Mouse (Mus musculus) midbrain, postnatal 0 days (tissue): ENCODE data around the gene Riox2. TPM values are rescaled to one million over a fixed set of nuclear protein-coding genes. Genes with fewer than 3 reads are reported as not detected.

Experiments used
- ATAC-seq: fragments of 200-750 bp; cut with Nextera tagmentation; 2 replicates; pipeline ENCODE4 v1.8.0; 2017; ENCODE audit warnings: moderate number of reproducible peaks, mild to moderate bottlenecking, moderate TSS enrichment, moderate library complexity; ENCODE audit not compliant: low FRiP score
- DNase-seq: peaks from one replicate; pipeline ENCODE4 v3.0.0-alpha.2; 2015; ENCODE audit warnings: low spot score
- H3K27ac ChIP-seq: fragments of 300-500 bp; sonication (generic); 2 replicates; pipeline ENCODE4 v1.5.1; 2014; ENCODE audit warnings: low read depth, mild to moderate bottlenecking, low read length, mixed read lengths
- H3K27me3 ChIP-seq: fragments of 300-500 bp; sonication (generic); 2 replicates; pipeline ENCODE4 v1.6.1; 2014; ENCODE audit warnings: low read length, control low read depth, mixed read lengths; ENCODE audit not compliant: insufficient read depth
- H3K36me3 ChIP-seq: fragments of 300-500 bp; sonication (generic); 2 replicates; pipeline ENCODE4 v1.6.1; 2014; ENCODE audit warnings: low read length, control low read depth, mixed read lengths; ENCODE audit not compliant: insufficient read depth
- H3K4me1 ChIP-seq: fragments of 300-500 bp; sonication (generic); 2 replicates; pipeline ENCODE4 v1.6.1; 2014; ENCODE audit warnings: mild to moderate bottlenecking, control low read depth, antibody characterized with exemption, low read length, mixed read lengths; ENCODE audit not compliant: insufficient read depth
- H3K4me2 ChIP-seq: fragments of 300-500 bp; sonication (generic); 2 replicates; pipeline ENCODE4 v1.6.1; 2014; ENCODE audit warnings: low read depth, mild to moderate bottlenecking, low read length, mixed read lengths; ENCODE audit not compliant: poor library complexity, severe bottlenecking
- H3K4me3 ChIP-seq: fragments of 300-500 bp; sonication (generic); 2 replicates; pipeline ENCODE4 v1.5.1; 2014; ENCODE audit warnings: low read depth, mild to moderate bottlenecking, low read length, moderate library complexity
- H3K9ac ChIP-seq: fragments of 300-500 bp; sonication (generic); replicated peaks from 2 replicates; pipeline ENCODE4 v1.6.1; 2014; ENCODE audit warnings: mild to moderate bottlenecking, low read length, moderate library complexity, mixed read lengths; ENCODE audit not compliant: poor library complexity, severe bottlenecking
- H3K9me3 ChIP-seq: fragments of 300-500 bp; sonication (generic); 2 replicates; pipeline ENCODE4 v1.6.1; 2016; ENCODE audit warnings: low read length, control low read depth
- CTCF ChIP-seq: IDR thresholded peaks from 2 replicates; pipeline ENCODE4 v1.5.1; 2016; ENCODE audit warnings: antibody characterized with exemption, mild to moderate bottlenecking
- WGBS: fragments of 180-500 bp; shearing (Covaris S2); extraction: QIAGEN DNeasy Blood & Tissue Kit; methylation state at CpG from one replicate; pipeline ENCODE4 v1.1.7; 2014; 5-methylcytosine and 5-hydroxymethylcytosine counted together
- polyA plus RNA-seq: library from polyadenylated mRNA; unstranded; fragments of >200 nt; fragmentation: Nextera tagmentation; extraction: Ambion mirVana; gene quantifications from 2 replicates; pipeline ENCODE4 v1.2.1, GENCODE M21; 2015
- total RNA-seq: library from RNA; depleted of rRNA; stranded (reverse); fragments of >200 nt; gene quantifications from 2 replicates; pipeline ENCODE4 v1.2.3, GENCODE M21; 2014; rRNA removed

Riox2 gene
- total RNA-seq (5.1 and 8.6 TPM in 2 replicates), polyA plus RNA-seq (11.1 and 11.2 TPM in 2 replicates)

- peak within 1 kb of the TSS; percentile 70 for H3K4me2 ChIP-seq
- H3K4me1 ChIP-seq: peaks cover 3% of the 10 kb centered on the region; the same call in 1 of the 2 replicates
- H3K9ac ChIP-seq: peak within 1 kb of the TSS; percentile 56
- ATAC-seq (peak; percentile 96), DNase-seq (peak; percentile 80)
- TF ChIP-seq CTCF: no peak
- H3K27me3 ChIP-seq: no peaks in the 10 kb centered on the region
- H3K4me3 ChIP-seq: peak within 1 kb of the TSS; percentile 76
- H3K9me3 ChIP-seq: no peaks in the 10 kb centered on the region
- H3K27ac ChIP-seq: no peak within 1 kb of the TSS
- no peaks in the 10 kb centered on the region for H3K36me3 ChIP-seq
- WGBS: 2% methylated on average over 52 of the region's 56 CpGs
Observed at GRCm38 (mm10) chr16:59471637-59472278, at the start of gene Riox2. Gene Riox2 (plus strand): TSS chr16:59471775.

- Histone ChIP-seq H3K4me2 (no peak overlapping the region), H3K9ac (no peak overlapping the region), H3K4me1 (no peaks in the 10 kb centered on the region), H3K9me3 (no peaks in the 10 kb centered on the region), H3K27ac (no peak overlapping the region), H3K27me3 (no peaks in the 10 kb centered on the region), H3K36me3 (no peaks in the 10 kb centered on the region), H3K4me3 (no peak overlapping the region)
- no peak for TF ChIP-seq CTCF
- no peak for DNase-seq
- WGBS: 56% methylated on average over 7 of the region's 7 CpGs
- no peak for ATAC-seq
Observed at GRCm38 (mm10) chr16:59427960-59428359, 43.6 kb upstream of the Riox2 start.

- H3K27ac ChIP-seq: no peak overlapping the region
- no peak for TF ChIP-seq CTCF
- no peaks in the 10 kb centered on the region for H3K36me3 ChIP-seq
- no peak overlapping the region for H3K4me3 ChIP-seq
- no peaks in the 10 kb centered on the region for H3K9me3 ChIP-seq
- no peaks in the 10 kb centered on the region for H3K4me1 ChIP-seq
- H3K27me3 ChIP-seq: no peaks in the 10 kb centered on the region
- ATAC-seq (no peak), DNase-seq (no peak)
- H3K9ac ChIP-seq: no peak overlapping the region
- H3K4me2 ChIP-seq: no peak overlapping the region
- WGBS: 62% methylated on average over 11 of the region's 11 CpGs
Observed at GRCm38 (mm10) chr16:59433181-59433580, 38.4 kb upstream of the Riox2 start.

- Histone ChIP-seq H3K4me3 (no peak overlapping the region), H3K27me3 (no peaks in the 10 kb centered on the region), H3K27ac (no peak overlapping the region), H3K9me3 (no peaks in the 10 kb centered on the region), H3K9ac (no peak overlapping the region), H3K4me2 (no peak overlapping the region), H3K36me3 (no peaks in the 10 kb centered on the region), H3K4me1 (no peaks in the 10 kb centered on the region)
- WGBS: 82% methylated on average over 7 of the region's 7 CpGs
- TF ChIP-seq CTCF: no peak
- no peak for DNase-seq
- no peak for ATAC-seq
Observed at GRCm38 (mm10) chr16:59444880-59445559, 26.6 kb upstream of the Riox2 start.

- no peak for ATAC-seq
- 78% methylated on average over 1 of the region's 1 CpGs for WGBS
- no peak overlapping the region for H3K27ac ChIP-seq
- H3K36me3 ChIP-seq: no peaks in the 10 kb centered on the region
- no peaks in the 10 kb centered on the region for H3K4me1 ChIP-seq
- no peak overlapping the region for H3K9ac ChIP-seq
- no peak overlapping the region for H3K4me3 ChIP-seq
- no peak for DNase-seq
- H3K27me3 ChIP-seq: no peaks in the 10 kb centered on the region
- H3K4me2 ChIP-seq: no peak overlapping the region
- H3K9me3 ChIP-seq: no peaks in the 10 kb centered on the region
- TF ChIP-seq CTCF: no peak
Observed at GRCm38 (mm10) chr16:59448181-59448580, 23.4 kb upstream of the Riox2 start.

- H3K9ac ChIP-seq: no peak overlapping the region
- H3K27ac ChIP-seq: no peak overlapping the region
- H3K9me3 ChIP-seq: no peaks in the 10 kb centered on the region
- TF ChIP-seq CTCF: no peak
- ATAC-seq (no peak), DNase-seq (no peak)
- H3K27me3 ChIP-seq: no peaks in the 10 kb centered on the region
- H3K4me1 ChIP-seq: no peaks in the 10 kb centered on the region
- H3K4me3 ChIP-seq: no peak overlapping the region
- H3K36me3 ChIP-seq: no peaks in the 10 kb centered on the region
- H3K4me2 ChIP-seq: no peak overlapping the region
Observed at GRCm38 (mm10) chr16:59449092-59449491, 22.5 kb upstream of the Riox2 start.
